Mouse (Mus musculus): ENCODE measurements around the gene Mid1ip1. TPM values are rescaled to one million over a fixed set of nuclear protein-coding genes. Genes with fewer than 3 reads are reported as not detected.

Gene Mid1ip1
- polyA plus RNA-seq, 1 experiment = 30.0 TPM

DNA sequence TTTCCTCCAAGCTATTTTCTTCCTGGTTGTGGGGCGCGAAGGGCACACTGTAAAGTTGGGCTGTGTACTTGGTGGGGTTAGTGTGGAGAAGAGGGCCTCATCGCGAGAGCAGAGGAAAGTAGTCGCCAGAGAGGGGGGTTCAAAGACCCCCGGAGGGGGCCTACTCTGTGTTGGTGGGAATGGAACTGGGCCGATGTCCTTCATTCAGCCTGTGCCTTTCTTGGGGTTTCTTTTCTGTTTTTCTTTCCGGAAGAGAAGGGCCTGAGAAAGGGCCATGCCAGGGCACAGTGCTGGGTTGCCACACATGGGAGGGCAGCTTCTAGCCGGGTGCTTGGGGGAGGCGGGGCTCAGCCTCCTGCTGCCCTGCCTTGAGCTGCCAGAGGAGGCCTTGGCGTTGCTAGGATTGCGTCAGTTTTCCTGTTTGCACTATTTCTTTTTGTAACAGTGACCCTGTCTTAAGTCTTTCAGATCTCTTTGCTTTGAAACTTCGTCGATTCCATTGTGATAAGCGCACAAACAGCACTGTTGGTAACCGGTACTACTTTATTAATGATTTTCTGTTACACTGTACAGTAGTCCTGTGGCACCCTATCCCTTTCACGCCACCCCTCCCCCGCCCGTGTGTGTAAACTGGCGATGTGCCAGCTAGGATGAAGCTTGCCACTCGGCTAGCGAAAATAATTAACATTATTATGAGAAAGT, 4.2 kb downstream of the Mid1ip1 start:
- DNase-seq = peak; percentile 82
- no peak for TF ChIP-seq POLR2A (IDR thresholded peaks at IDR 0.05; ENCODE audit: low read depth, low read length)
- no peak; the same call in 1 of the 2 replicates for TF ChIP-seq CTCF (conservative IDR thresholded peaks at IDR 0.05; ENCODE audit: insufficient read depth, insufficient read length, low read depth, low read length)
- peak overlapping the region; percentile 70 for H3K4me3 ChIP-seq (ENCODE audit: insufficient read depth, low read depth, low read length)
- H3K4me1 ChIP-seq (ENCODE audit: control insufficient read depth, insufficient read depth, low read length) = peaks cover 3% of the 10 kb centered on the region; the same call in 1 of the 2 replicates
- WGBS = 2% methylated on average over 20 of the region's 22 CpGs
- H3K36me3 ChIP-seq (ENCODE audit: control insufficient read depth, insufficient read depth, low read length) = no peaks in the 10 kb centered on the region
- H3K27me3 ChIP-seq (replicated peaks; ENCODE audit: control insufficient read depth, insufficient read depth, low read length) = no peaks in the 10 kb centered on the region
- H3K27ac ChIP-seq (ENCODE audit: insufficient read depth, low read depth, low read length) = peak overlapping the region; percentile 92

DNA sequence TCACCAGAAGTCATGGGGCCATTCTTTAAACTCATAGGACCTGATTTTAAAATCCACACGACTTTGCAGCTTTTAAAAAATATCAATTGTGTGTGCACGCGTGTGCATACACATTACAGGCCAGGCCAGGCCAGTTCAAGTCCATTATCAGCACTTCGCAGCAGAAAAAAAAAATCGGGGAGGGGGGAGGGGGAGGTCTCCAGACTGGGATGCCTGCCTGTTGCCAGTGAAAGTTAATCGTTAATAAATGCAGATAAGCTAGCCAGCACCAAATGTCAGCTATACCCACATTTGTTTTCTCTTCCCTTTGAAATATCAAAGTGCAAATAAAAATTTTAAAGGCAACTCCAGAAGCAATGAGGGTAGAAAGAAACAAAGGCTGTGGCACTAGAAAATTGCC, 5.6 kb downstream of the Mid1ip1 start:
- Histone ChIP-seq H3K27ac (ENCODE audit: insufficient read depth, low read depth, low read length) (no peak overlapping the region; the same call in 1 of the 2 replicates), H3K36me3 (ENCODE audit: control insufficient read depth, insufficient read depth, low read length) (no peaks in the 10 kb centered on the region)
- DNase-seq = peak; percentile 31

DNA sequence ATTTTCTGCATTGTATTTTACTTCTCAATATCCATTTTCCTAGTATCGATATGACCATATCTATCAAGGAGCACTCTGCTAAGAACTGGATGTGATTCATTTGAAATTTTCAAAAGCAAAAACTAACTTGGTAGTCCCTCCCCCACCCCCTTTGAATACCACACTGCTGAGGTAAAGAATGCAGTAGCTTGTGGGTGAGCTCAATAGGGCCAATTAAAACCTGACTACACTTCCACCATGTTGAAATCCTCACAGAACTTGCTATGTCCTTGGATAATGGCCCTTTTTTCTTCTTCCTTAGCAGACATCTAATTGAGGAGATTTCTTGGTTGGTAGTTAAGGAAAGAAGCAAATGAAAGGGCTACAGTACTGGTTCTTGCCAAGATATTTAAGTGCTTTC, 9.8 kb downstream of the Mid1ip1 start:
- 96% methylated on average over 1 of the region's 1 CpGs for WGBS
- TF ChIP-seq CTCF (conservative IDR thresholded peaks at IDR 0.05; ENCODE audit: insufficient read depth, insufficient read length, low read depth, low read length) (no peak), POLR2A (IDR thresholded peaks at IDR 0.05; ENCODE audit: low read depth, low read length) (no peak)
- peaks cover 4% of the 10 kb centered on the region; the same call in 1 of the 2 replicates for H3K4me1 ChIP-seq (ENCODE audit: control insufficient read depth, insufficient read depth, low read length)
- no peak for DNase-seq
- H3K27me3 ChIP-seq (replicated peaks; ENCODE audit: control insufficient read depth, insufficient read depth, low read length) = no peaks in the 10 kb centered on the region
- no peak overlapping the region for H3K27ac ChIP-seq (ENCODE audit: insufficient read depth, low read depth, low read length)
- no peaks in the 10 kb centered on the region for H3K36me3 ChIP-seq (ENCODE audit: control insufficient read depth, insufficient read depth, low read length)
- no peak overlapping the region for H3K4me3 ChIP-seq (ENCODE audit: insufficient read depth, low read depth, low read length)

More for the DNA sequence above, 5.6 kb downstream of the Mid1ip1 start:
- TF ChIP-seq POLR2A (IDR thresholded peaks at IDR 0.05; ENCODE audit: low read depth, low read length) = no peak
- no peak for TF ChIP-seq CTCF (conservative IDR thresholded peaks at IDR 0.05; ENCODE audit: insufficient read depth, insufficient read length, low read depth, low read length)
- no peak overlapping the region for H3K4me3 ChIP-seq (ENCODE audit: insufficient read depth, low read depth, low read length)
- 25% methylated on average over 6 of the region's 6 CpGs for WGBS
- no peaks in the 10 kb centered on the region; the same call in 1 of the 2 replicates for H3K4me1 ChIP-seq (ENCODE audit: control insufficient read depth, insufficient read depth, low read length)
- no peaks in the 10 kb centered on the region for H3K27me3 ChIP-seq (replicated peaks; ENCODE audit: control insufficient read depth, insufficient read depth, low read length)

- peak overlapping the region; percentile 76 for H3K27ac ChIP-seq (ENCODE audit: insufficient read depth, low read depth, low read length)
- DNase-seq = peak; percentile 53
- peaks cover 8% of the 10 kb centered on the region for H3K4me1 ChIP-seq (ENCODE audit: control insufficient read depth, insufficient read depth, low read length)
- H3K27me3 ChIP-seq (replicated peaks; ENCODE audit: control insufficient read depth, insufficient read depth, low read length) = no peaks in the 10 kb centered on the region
- TF ChIP-seq POLR2A (IDR thresholded peaks at IDR 0.05; ENCODE audit: low read depth, low read length) (no peak), CTCF (conservative IDR thresholded peaks at IDR 0.05; ENCODE audit: insufficient read depth, insufficient read length, low read depth, low read length) (no peak)
- WGBS = 8% methylated on average over 5 of the region's 6 CpGs
- no peaks in the 10 kb centered on the region for H3K36me3 ChIP-seq (ENCODE audit: control insufficient read depth, insufficient read depth, low read length)
- no peak overlapping the region for H3K4me3 ChIP-seq (ENCODE audit: insufficient read depth, low read depth, low read length)
Observed at GRCm38 (mm10) chrX:10729488-10729887, 14.7 kb downstream of the Mid1ip1 start.

DNA sequence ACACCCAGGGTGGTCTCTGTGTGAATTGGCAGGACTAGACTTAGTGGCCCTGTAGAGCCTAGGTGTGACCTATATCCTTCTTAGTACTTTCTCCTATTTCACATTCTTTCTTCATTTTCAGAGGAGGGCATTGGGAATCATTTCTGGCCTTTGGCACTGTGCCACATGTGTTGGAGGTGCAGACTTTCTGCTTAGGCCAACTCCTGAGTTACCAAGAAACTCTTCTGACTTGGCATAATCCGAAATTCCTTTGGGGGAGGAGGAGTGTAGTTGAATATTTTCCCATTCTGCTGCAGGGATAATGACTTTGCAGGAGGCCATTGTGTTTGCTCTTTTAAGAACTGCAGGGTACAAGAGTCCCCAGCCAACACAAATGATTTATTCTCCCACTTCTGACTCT, 19.6 kb downstream of the Mid1ip1 start:
- peak; percentile 85 for DNase-seq
- Histone ChIP-seq H3K27me3 (replicated peaks; ENCODE audit: control insufficient read depth, insufficient read depth, low read length) (no peaks in the 10 kb centered on the region), H3K4me1 (ENCODE audit: control insufficient read depth, insufficient read depth, low read length) (peaks cover 5% of the 10 kb centered on the region), H3K4me3 (ENCODE audit: insufficient read depth, low read depth, low read length) (no peak overlapping the region), H3K27ac (ENCODE audit: insufficient read depth, low read depth, low read length) (peak overlapping the region; percentile 50), H3K36me3 (ENCODE audit: control insufficient read depth, insufficient read depth, low read length) (no peaks in the 10 kb centered on the region)
- WGBS = 6% methylated on average over 1 of the region's 1 CpGs
- TF ChIP-seq CTCF (conservative IDR thresholded peaks at IDR 0.05; ENCODE audit: insufficient read depth, insufficient read length, low read depth, low read length) = no peak
- no peak for TF ChIP-seq POLR2A (IDR thresholded peaks at IDR 0.05; ENCODE audit: low read depth, low read length)

- 75% methylated on average over 1 of the region's 1 CpGs for WGBS
- no peak for TF ChIP-seq CTCF (conservative IDR thresholded peaks at IDR 0.05; ENCODE audit: insufficient read depth, insufficient read length, low read depth, low read length)
- no peak for TF ChIP-seq POLR2A (IDR thresholded peaks at IDR 0.05; ENCODE audit: low read depth, low read length)
Observed at GRCm38 (mm10) chrX:10734874-10735273, 20.1 kb downstream of the Mid1ip1 start.

GRCm38 (mm10) chrX:10758866-10759265, 44.1 kb downstream of the Mid1ip1 start:
- Histone ChIP-seq H3K36me3 (ENCODE audit: control insufficient read depth, insufficient read depth, low read length) (no peaks in the 10 kb centered on the region), H3K27me3 (replicated peaks; ENCODE audit: control insufficient read depth, insufficient read depth, low read length) (no peaks in the 10 kb centered on the region), H3K27ac (ENCODE audit: insufficient read depth, low read depth, low read length) (no peak overlapping the region), H3K4me3 (ENCODE audit: insufficient read depth, low read depth, low read length) (no peak overlapping the region), H3K4me1 (ENCODE audit: control insufficient read depth, insufficient read depth, low read length) (no peaks in the 10 kb centered on the region)
- no peak for DNase-seq
- TF ChIP-seq CTCF (conservative IDR thresholded peaks at IDR 0.05; ENCODE audit: insufficient read depth, insufficient read length, low read depth, low read length) (no peak), POLR2A (IDR thresholded peaks at IDR 0.05; ENCODE audit: low read depth, low read length) (no peak)
- WGBS = 86% methylated on average over 4 of the region's 4 CpGs

More at GRCm38 (mm10) chrX:10734874-10735273, 20.1 kb downstream of the Mid1ip1 start:
- H3K4me1 ChIP-seq (ENCODE audit: control insufficient read depth, insufficient read depth, low read length) = peaks cover 5% of the 10 kb centered on the region
- 0 out of 2 replicates have a peak overlapping the region, but pooled peaks have one; percentile 45 for H3K27ac ChIP-seq (ENCODE audit: insufficient read depth, low read depth, low read length)
- no peak overlapping the region for H3K4me3 ChIP-seq (ENCODE audit: insufficient read depth, low read depth, low read length)
- no peak for DNase-seq
- H3K36me3 ChIP-seq (ENCODE audit: control insufficient read depth, insufficient read depth, low read length) = no peaks in the 10 kb centered on the region
- no peaks in the 10 kb centered on the region for H3K27me3 ChIP-seq (replicated peaks; ENCODE audit: control insufficient read depth, insufficient read depth, low read length)
